Mouse (Mus musculus) MEL (cell line): ENCODE results near the gene Kdm5b. TPM values are rescaled to one million over a fixed set of nuclear protein-coding genes. Genes with fewer than 3 reads are reported as not detected.

ENCODE experiments used
- DNase-seq: peaks from one replicate; pipeline ENCODE4 v3.0.0; 2011; ENCODE audit warnings: low read depth, low spot score
- H3K27ac ChIP-seq: 2 replicates; pipeline ENCODE4 v1.5.1; 2012; ENCODE audit warnings: low read depth, mild to moderate bottlenecking, control low read depth, low read length, moderate library complexity; ENCODE audit not compliant: control insufficient read depth
- H3K27me3 ChIP-seq, 2 experiments: fragments of 150-350 bp in 1 of 2; sonication (generic) in 1 of 2; 2 replicates each; pipeline ENCODE4 v1.6.1; 2012; ENCODE audit warnings: low read length in 2 of 2, mild to moderate bottlenecking in 2 of 2, improper control_type of control experiment in 1 of 2, moderate library complexity in 1 of 2; ENCODE audit not compliant: insufficient read depth in 2 of 2, control insufficient read depth in 1 of 2
- H3K36me3 ChIP-seq, 2 experiments: 2 replicates each; pipeline ENCODE4 v1.6.1; 2012 to 2014; ENCODE audit warnings: low read length in 2 of 2, improper control_type of control experiment in 1 of 2, inconsistent platforms in 1 of 2, mild to moderate bottlenecking in 1 of 2; ENCODE audit not compliant: insufficient read depth in 2 of 2, control insufficient read depth in 1 of 2
- H3K4me1 ChIP-seq, 2 experiments: fragments of 150-350 bp in 1 of 2; sonication (generic) in 1 of 2; 2 replicates each; pipeline ENCODE4 v1.6.1; 2012; ENCODE audit warnings: low read length in 2 of 2, improper control_type of control experiment in 1 of 2, mild to moderate bottlenecking in 1 of 2; ENCODE audit not compliant: insufficient read depth in 2 of 2, control insufficient read depth in 1 of 2
- H3K4me3 ChIP-seq, 2 experiments: fragments of 150-350 bp in 1 of 2; sonication (generic) in 1 of 2; 2 replicates each; pipeline ENCODE4 v1.5.1; 2012; ENCODE audit warnings: low read depth in 2 of 2, low read length in 2 of 2, mild to moderate bottlenecking in 2 of 2, moderate library complexity in 2 of 2, control low read depth in 1 of 2, improper control_type of control experiment in 1 of 2; ENCODE audit not compliant: control insufficient read depth in 1 of 2, insufficient read depth in 1 of 2
- H3K79me2 ChIP-seq: 2 replicates; pipeline ENCODE4 v1.6.1; 2012; ENCODE audit warnings: mild to moderate bottlenecking, low read length, moderate library complexity; ENCODE audit not compliant: control insufficient read depth, poor library complexity, insufficient read depth
- H3K9ac ChIP-seq: 2 replicates; pipeline ENCODE4 v1.6.1; 2012; ENCODE audit warnings: low read depth, mild to moderate bottlenecking, control low read depth, low read length, moderate library complexity; ENCODE audit not compliant: control insufficient read depth, poor library complexity, severe bottlenecking
- H3K9me3 ChIP-seq: fragments of 150-350 bp; sonication (generic); replicated peaks from 2 replicates; pipeline ENCODE4 v1.6.1; 2012; ENCODE audit warnings: mild to moderate bottlenecking, low read length, improper control_type of control experiment, moderate library complexity; ENCODE audit not compliant: insufficient read depth
- BHLHE40 ChIP-seq: IDR thresholded peaks from 2 replicates; pipeline ENCODE4 v1.6.1; 2012; ENCODE audit warnings: low read depth, mild to moderate bottlenecking, inconsistent platforms, low read length, improper control_type of control experiment, borderline replicate concordance
- CTCF ChIP-seq, 3 experiments: IDR thresholded peaks in 2 of 3; conservative IDR thresholded peaks in 1 of 3; 2 replicates each; pipeline ENCODE4 v1.5.1; 2011 to 2012; ENCODE audit warnings: low read length in 3 of 3, low read depth in 2 of 3, mild to moderate bottlenecking in 2 of 3, improper control_type of control experiment in 1 of 3, inconsistent platforms in 1 of 3, mixed read lengths in 1 of 3, moderate library complexity in 1 of 3; ENCODE audit not compliant: control insufficient read depth in 1 of 3, insufficient read depth in 1 of 3, poor library complexity in 1 of 3, severe bottlenecking in 1 of 3
- EP300 ChIP-seq, 2 experiments: IDR thresholded peaks; 2 replicates each; pipeline ENCODE4 v1.6.1; 2011; ENCODE audit warnings: improper control_type of control experiment in 2 of 2, low read length in 2 of 2, low read depth in 1 of 2, mild to moderate bottlenecking in 1 of 2
- ETS1 ChIP-seq: IDR thresholded peaks from 2 replicates; pipeline ENCODE4 v1.6.1; 2012; ENCODE audit warnings: low read depth, mild to moderate bottlenecking, inconsistent platforms, low read length, improper control_type of control experiment, moderate library complexity
- GATA1 ChIP-seq: IDR thresholded peaks from 2 replicates; pipeline ENCODE4 v1.6.1; 2011; ENCODE audit warnings: low read depth, low read length, improper control_type of control experiment
- JUND ChIP-seq: IDR thresholded peaks from 2 replicates; pipeline ENCODE4 v1.6.1; 2011; ENCODE audit warnings: low read depth, mild to moderate bottlenecking, improper control_type of control experiment, low read length
- MAZ ChIP-seq: IDR thresholded peaks from 2 replicates; pipeline ENCODE4 v1.6.1; 2012; ENCODE audit warnings: low read depth, mild to moderate bottlenecking, inconsistent platforms, low read length, improper control_type of control experiment
- MYC ChIP-seq: IDR thresholded peaks from 2 replicates; pipeline ENCODE4 v1.6.1; 2011; ENCODE audit warnings: low read depth, mild to moderate bottlenecking, low read length, improper control_type of control experiment, moderate library complexity
- POLR2A ChIP-seq, 2 experiments: IDR thresholded peaks; 2 replicates each; pipeline ENCODE4 v1.6.1; 2011 to 2012; ENCODE audit warnings: low read length in 2 of 2, mild to moderate bottlenecking in 2 of 2, control low read depth in 1 of 2, improper control_type of control experiment in 1 of 2, low read depth in 1 of 2, moderate library complexity in 1 of 2; ENCODE audit not compliant: control insufficient read depth in 1 of 2, insufficient read depth in 1 of 2, poor library complexity in 1 of 2
- SIN3A ChIP-seq: IDR thresholded peaks from 2 replicates; pipeline ENCODE4 v1.6.1; 2012; ENCODE audit warnings: low read length, improper control_type of control experiment, inconsistent platforms
- SMC3 ChIP-seq: IDR thresholded peaks from 2 replicates; pipeline ENCODE4 v1.6.1; 2011; ENCODE audit warnings: low read depth, low read length, improper control_type of control experiment
- TAL1 ChIP-seq: IDR thresholded peaks from 2 replicates; pipeline ENCODE4 v1.6.1; 2012; ENCODE audit warnings: mild to moderate bottlenecking, inconsistent platforms, low read length, moderate library complexity, mixed read lengths
- TCF12 ChIP-seq: IDR thresholded peaks from 2 replicates; pipeline ENCODE4 v1.6.1; 2014; ENCODE audit warnings: low read depth, mild to moderate bottlenecking, inconsistent platforms, low read length, improper control_type of control experiment, moderate library complexity
- ZC3H11A ChIP-seq: IDR thresholded peaks from 2 replicates; pipeline ENCODE4 v1.6.1; 2012; ENCODE audit warnings: low read depth, mild to moderate bottlenecking, inconsistent platforms, low read length, improper control_type of control experiment
- ZMIZ1 ChIP-seq: IDR thresholded peaks from 2 replicates; pipeline ENCODE4 v1.6.1; 2012; ENCODE audit warnings: low read depth, mild to moderate bottlenecking, inconsistent platforms, low read length, improper control_type of control experiment, moderate library complexity
- ZNF384 ChIP-seq: IDR thresholded peaks from 2 replicates; pipeline ENCODE4 v1.6.1; 2012; ENCODE audit warnings: low read depth, mild to moderate bottlenecking, inconsistent platforms, low read length, improper control_type of control experiment
- polyA plus RNA-seq, 2 experiments: library from polyadenylated mRNA; stranded (reverse) in 1 of 2; unstranded in 1 of 2; fragments of >175 nt in 1 of 2; fragments of >200 nt in 1 of 2; gene quantifications; 2 replicates each; pipeline versions ENCODE4 v1.2.1 to v1.2.4; 2012; ENCODE audit warnings: low replicate concordance in 2 of 2, low read depth in 1 of 2; ENCODE audit not compliant: insufficient read length in 2 of 2, insufficient read depth in 1 of 2, missing spikeins in 1 of 2
- total RNA-seq: library from RNA; depleted of rRNA; stranded (reverse); fragments of 300-350 nt; gene quantifications from 2 replicates; pipeline ENCODE4 v1.2.3, GENCODE M21; 2012

Gene Kdm5b
- total and polyA plus RNA-seq, 3 experiments = 25.5 to 48.6 (median 31.8) TPM

GRCm38 (mm10) chr1:134597339-134598054, 37.5 kb downstream of the Kdm5b start (continued):
- TF ChIP-seq TCF12 = 0 out of 2 replicates have a peak, but pooled peaks have one; percentile 7
- TF ChIP-seq CTCF (IDR thresholded peaks at IDR 0.05 in 2 of 3, conservative IDR thresholded peaks at IDR 0.05 in 1 of 3; ENCODE audit: control insufficient read depth in 1 of 3, insufficient read depth in 1 of 3, low read depth in 2 of 3, low read length in 3 of 3, poor library complexity in 1 of 3, severe bottlenecking in 1 of 3) = no peak
- no peak for TF ChIP-seq ETS1
- TF ChIP-seq JUND = no peak
- no peak for TF ChIP-seq ZC3H11A
- TF ChIP-seq ZMIZ1 = no peak
- peak; percentile 49; the same call in 1 of the 2 replicates for TF ChIP-seq SIN3A
- TF ChIP-seq MAZ = no peak
- TF ChIP-seq EP300 (IDR thresholded peaks at IDR 0.05; ENCODE audit: low read depth in 1 of 2, low read length in 2 of 2) = peak; percentile 29 to 58
- peak; percentile 60 for TF ChIP-seq GATA1
- peak; percentile 91 for TF ChIP-seq MYC
- TF ChIP-seq, all 39 proteins: peak for 13

GRCm38 (mm10) chr1:134604086-134604485, 44.1 kb downstream of the Kdm5b start:
- TF ChIP-seq CTCF (IDR thresholded peaks at IDR 0.05 in 2 of 3, conservative IDR thresholded peaks at IDR 0.05 in 1 of 3; ENCODE audit: control insufficient read depth in 1 of 3, insufficient read depth in 1 of 3, low read depth in 2 of 3, low read length in 3 of 3, poor library complexity in 1 of 3, severe bottlenecking in 1 of 3) = peak in 1 of 3 experiments; percentile 22; a peak in 1 of 6 replicates
- TF ChIP-seq SMC3 = peak; percentile 10; the same call in 1 of the 2 replicates
- peak; percentile 66 for TF ChIP-seq ZNF384
- no peak for TF ChIP-seq TAL1
- TF ChIP-seq BHLHE40 = no peak
- TF ChIP-seq, all 39 proteins: peak for 3
- Histone ChIP-seq H3K4me1 (peaks cover 12 to 13% of the 10 kb centered on the region in 2 experiments), H3K27ac (no peak overlapping the region), H3K9ac (no peak overlapping the region), H3K27me3 (no peaks in the 10 kb centered on the region), H3K79me2 (no peaks in the 10 kb centered on the region), H3K36me3 (peaks cover 28 to 48% of the 10 kb centered on the region in 2 experiments), H3K4me3 (no peak overlapping the region), H3K9me3 (no peaks in the 10 kb centered on the region)
- DNase-seq = peak; percentile 27

GRCm38 (mm10) chr1:134605670-134606069, 45.7 kb downstream of the Kdm5b start:
- peaks cover 28 to 43% of the 10 kb centered on the region in 2 experiments for H3K36me3 ChIP-seq
- peak; percentile 46 for DNase-seq
- TF ChIP-seq EP300 (IDR thresholded peaks at IDR 0.05; ENCODE audit: low read depth in 1 of 2, low read length in 2 of 2) (peak in 1 of 2 experiments; percentile 3; a peak in 1 of 4 replicates), POLR2A (IDR thresholded peaks at IDR 0.05; ENCODE audit: control insufficient read depth in 1 of 2, insufficient read depth in 1 of 2, low read depth in 1 of 2, low read length in 2 of 2, poor library complexity in 1 of 2) (no peak)
- no peaks in the 10 kb centered on the region for H3K27me3 ChIP-seq
- H3K9ac ChIP-seq = no peak overlapping the region
- H3K27ac ChIP-seq = peak overlapping the region; percentile 41
- H3K4me1 ChIP-seq = peaks cover 12 to 13% of the 10 kb centered on the region in 2 experiments
- no peaks in the 10 kb centered on the region for H3K79me2 ChIP-seq
- H3K4me3 ChIP-seq = no peak overlapping the region
- H3K9me3 ChIP-seq = no peaks in the 10 kb centered on the region
